Mouse (Mus musculus): ENCODE data around the gene Pigb.
A peak's percentile ranks its signal among the peaks of the same experiment; 100 is the strongest.
"Not testable (repeated sequence)": the region's sequence is repeated elsewhere in the genome, so short reads cannot be mapped to it uniquely, and the experiment has no call there.

Gene Pigb

DNA sequence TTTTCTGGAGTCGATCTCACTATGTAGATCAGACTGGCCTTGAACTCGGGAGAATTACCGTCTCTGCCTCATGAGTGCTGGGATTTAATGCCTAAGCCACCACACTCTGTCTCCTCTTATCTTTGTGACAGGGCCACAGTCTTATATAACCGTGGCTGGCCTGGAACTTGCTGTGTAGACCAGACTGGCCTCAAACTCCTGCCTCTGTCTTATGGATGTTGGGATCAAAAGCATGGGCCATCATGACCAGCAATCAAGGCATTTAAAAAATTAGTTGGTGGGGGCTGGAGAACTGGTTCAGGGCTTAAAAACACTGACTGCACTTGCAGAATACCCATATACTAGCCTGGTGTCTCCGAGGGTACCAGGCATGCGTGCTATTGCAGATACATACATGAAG lies at the start of gene Pigb:
TSS of gene Pigb (minus strand) at position 299 of the 400 bp plus-strand sequence.
- no peak for DNase-seq (ENCODE audit: low read depth, low spot score)

DNA sequence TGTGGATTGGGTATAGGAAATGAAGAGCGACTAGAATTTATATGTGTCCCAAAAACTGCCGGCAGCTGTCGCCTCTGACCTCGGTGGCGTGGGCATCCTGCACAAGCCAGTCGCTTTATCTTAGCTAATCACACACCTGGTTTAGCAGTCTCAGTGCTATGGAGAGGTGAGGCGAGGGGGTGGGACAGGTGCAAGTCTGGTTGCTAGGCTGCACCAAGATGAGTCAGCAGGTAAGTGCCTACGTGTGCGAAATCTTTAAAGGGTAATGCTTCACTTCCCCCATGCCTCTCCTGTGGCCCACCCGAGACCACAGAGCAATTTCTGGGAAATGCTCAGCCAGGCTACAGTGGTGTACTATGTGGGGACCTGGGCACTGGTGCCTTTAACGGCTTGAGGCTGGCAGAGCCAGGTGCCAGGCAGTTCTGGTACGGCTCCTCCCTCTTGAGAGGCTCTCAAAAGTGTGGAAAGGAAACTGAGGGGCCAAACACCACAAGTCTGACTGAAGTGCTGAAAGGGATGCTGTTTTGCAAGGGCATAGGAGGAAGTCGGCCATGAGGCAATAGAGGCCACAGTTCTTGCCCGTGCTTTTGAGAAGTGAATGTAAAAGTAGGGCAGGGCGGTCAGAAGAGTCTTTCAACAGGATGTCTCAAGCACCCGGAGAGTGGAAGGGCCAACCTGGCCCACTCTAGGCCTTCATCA lies 49.2 kb upstream of the Pigb start:
- no peak for DNase-seq (ENCODE audit: low read depth, low spot score)

DNA sequence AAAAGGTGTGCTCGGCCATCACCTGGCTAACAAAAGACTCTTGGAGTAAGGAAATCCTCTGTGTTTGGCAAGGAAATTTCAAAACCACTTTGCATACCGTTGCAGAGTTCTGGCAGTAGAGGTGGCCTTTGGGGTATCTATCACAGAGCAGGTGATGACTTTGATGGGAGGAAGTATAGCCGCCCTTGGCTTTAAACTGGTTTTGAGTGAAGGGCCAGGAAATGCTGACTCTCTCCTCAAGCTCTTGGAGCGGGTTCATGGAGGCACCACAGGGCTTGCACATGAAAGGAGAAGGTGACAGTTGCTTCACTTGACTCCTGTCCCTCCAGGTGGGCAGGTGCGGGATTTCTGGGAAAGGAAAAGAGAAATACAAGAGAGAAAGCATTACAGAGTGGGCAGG lies 47.4 kb upstream of the Pigb start:
- no peak for DNase-seq (ENCODE audit: low read depth, low spot score)

DNA sequence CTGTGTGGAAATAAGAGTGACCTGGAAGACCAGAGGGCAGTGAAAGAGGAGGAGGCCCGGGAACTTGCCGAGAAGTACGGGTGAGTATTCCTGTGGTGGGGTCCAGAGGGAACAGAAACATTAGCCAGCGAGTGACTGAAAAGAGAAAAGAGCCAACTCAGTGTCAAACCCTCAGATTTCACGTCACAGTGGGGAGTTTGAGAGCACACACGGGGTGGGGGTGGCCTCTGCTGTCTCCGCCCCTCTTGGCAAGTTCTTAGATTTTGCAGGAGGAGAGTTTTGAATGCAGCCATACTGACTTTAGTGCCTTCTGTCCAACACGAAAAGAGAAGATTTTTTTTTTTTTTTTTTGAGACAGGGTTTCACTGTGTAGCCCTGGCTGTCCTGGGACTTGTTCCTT lies 46.9 kb upstream of the Pigb start:
- no peak for DNase-seq (ENCODE audit: low read depth, low spot score)

- no peak for DNase-seq (ENCODE audit: low read depth, low spot score)
Measured at GRCm38 (mm10) chr9:73085845-73086244, 45.7 kb upstream of the Pigb start.

GRCm38 (mm10) chr9:73083956-73084355 lies 43.8 kb upstream of the Pigb start:
- no peak for DNase-seq (ENCODE audit: low read depth, low spot score)

GRCm38 (mm10) chr9:73082291-73083000 lies 42.3 kb upstream of the Pigb start:
- no peak for DNase-seq (ENCODE audit: low read depth, low spot score)

DNA sequence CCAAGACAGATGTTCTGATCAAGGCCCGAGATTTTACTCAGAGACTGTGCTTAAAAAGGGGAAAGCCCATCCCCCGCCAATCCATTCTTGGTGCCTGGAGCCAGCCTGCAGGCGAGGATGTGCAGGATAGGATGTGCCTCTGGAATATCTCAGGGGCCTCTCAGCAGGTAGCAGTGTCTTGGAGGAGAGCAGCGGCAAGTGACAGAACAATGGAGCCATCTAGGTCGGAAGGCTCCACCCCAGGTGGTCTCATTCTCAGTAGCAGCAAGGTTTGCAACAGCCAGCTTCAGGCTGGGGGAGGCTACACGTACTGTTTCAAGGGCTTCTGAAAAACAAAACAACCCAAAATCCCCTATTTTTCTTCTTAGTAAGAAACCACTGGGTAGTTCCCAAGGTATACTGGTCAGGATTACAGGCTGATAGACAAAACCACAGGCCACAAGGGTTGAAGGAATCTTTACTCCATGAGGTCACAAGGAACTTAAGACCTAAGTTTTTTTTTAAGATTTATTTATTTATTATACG lies 39.7 kb upstream of the Pigb start:
- no peak for DNase-seq (ENCODE audit: low read depth, low spot score)

- not testable (repeated sequence) for DNase-seq (ENCODE audit: low read depth, low spot score)
Measured at GRCm38 (mm10) chr9:73079349-73079748, 39.2 kb upstream of the Pigb start.

DNA sequence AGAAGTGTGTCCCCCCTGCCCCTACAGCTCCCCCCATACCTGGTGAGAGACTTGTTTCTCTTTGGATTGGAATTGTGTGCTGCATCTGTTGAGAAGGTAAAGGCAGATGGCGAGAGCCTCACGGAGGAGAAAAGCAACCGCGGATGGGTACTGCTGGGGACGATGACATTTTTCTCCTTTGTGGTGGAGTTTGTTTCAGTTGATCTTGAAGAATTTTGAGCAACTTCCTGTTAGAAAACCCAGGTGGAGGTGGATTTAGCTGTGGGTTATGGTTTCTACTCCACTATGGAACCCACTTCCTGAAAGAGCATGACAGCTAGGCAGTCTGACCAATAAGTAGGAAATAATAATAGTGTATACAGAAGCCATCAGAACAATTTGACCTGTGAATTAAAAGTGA lies 33.0 kb upstream of the Pigb start:
- DNase-seq (ENCODE audit: low read depth, low spot score), result no peak

DNA sequence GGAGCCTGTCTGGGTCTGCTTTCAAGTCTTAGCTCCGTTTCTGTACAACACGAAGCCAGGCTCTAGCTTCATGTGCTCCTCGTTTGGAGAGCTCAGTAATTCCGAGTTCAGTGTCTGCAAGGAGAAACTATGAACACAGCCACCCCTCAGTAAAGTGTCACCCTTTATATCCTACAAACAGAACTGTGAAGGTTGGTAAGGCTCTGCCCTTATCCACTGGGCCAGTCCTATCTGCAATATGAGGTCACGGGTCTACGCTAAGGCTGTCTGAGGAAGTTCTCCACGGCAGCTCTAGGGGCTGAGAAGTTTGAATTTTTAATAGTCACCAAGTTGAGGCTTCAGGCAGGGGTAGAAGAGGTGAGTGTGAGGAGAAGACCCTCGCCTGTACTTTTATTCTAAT lies 32.2 kb upstream of the Pigb start:
- no peak for DNase-seq (ENCODE audit: low read depth, low spot score)

DNA sequence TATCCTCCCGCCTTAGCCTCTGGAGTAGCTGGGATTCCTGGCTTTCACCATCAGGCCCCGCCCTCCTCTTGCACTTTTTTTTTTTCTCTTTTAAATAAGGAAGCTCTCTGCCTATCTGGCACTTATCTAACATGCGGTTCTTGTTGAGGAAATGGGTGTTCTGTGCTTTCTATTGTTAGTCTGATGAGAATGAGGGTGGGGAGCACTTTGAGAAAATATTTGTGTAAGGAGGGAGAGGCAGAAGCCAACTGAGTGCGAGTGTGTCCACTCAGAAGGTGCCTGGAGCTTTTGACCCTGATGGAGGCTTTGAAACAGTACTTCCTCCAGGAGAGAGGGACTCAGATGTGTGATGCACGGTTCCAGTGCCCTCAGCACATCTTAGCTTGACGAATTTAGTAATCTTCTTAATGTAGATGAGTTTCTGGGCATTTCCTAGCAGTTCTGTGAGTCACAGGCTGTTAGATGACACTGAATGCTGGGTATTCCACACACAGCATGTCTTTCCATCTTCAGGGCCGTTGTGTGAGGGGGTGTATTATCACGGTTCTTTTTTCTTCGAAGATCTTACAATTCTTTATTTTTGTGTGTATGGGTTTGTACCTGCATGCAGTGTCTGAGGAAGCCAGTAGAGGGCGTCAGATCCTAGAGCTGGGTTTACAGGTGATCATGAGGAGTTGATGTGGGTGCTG lies 30.9 kb upstream of the Pigb start:
- DNase-seq (ENCODE audit: low read depth, low spot score), result no peak

GRCm38 (mm10) chr9:73068688-73069087 lies 28.5 kb upstream of the Pigb start:
- DNase-seq (ENCODE audit: low read depth, low spot score), result no peak

GRCm38 (mm10) chr9:73068230-73068679 lies 28.1 kb upstream of the Pigb start:
- DNase-seq (ENCODE audit: low read depth, low spot score), result peak; percentile 50

DNA sequence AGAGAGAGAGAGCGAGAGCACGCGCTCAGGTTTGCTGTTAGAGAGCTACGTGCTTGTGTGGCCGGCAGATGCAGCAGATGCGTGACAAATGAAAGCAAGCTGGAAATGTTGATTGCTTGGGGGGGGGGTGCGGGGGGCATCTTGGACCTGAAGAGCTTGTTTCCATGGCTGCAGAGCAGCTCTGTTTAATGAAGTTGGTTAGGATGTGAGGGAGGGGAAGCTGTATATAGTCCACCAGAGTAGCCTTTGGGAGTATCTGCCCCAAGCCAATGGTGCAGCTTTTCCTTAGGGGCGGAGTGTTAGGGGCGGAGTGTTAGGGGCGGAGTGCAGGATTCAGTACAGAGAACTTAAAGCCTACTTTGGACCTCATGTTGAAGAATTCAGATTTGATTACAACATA lies 26.9 kb upstream of the Pigb start:
- peak; percentile 56 for DNase-seq (ENCODE audit: low read depth, low spot score)

- peak; percentile 34 for DNase-seq (ENCODE audit: low read depth, low spot score)
Measured at GRCm38 (mm10) chr9:73063621-73064290, 23.6 kb upstream of the Pigb start.

DNA sequence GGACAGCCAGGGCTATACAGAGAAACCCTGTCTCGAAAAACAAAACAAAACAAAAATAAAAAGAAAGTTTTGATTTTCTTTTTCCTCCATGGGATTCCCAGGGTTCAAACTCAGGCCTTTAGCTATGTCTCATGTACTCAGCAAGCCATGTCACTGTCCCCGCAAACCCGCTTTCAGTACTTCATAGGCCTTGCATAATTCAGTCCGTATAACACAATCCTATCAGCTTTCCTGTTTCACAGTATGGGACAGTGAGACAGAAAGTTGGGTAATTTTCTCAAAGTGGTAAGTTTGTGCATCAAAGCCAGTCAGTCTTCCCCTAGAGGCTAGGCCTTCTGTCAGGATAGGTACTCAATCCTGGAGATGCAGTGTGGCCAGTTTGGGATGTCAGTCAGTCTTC lies 19.0 kb upstream of the Pigb start:
- DNase-seq (ENCODE audit: low read depth, low spot score), result no peak

DNA sequence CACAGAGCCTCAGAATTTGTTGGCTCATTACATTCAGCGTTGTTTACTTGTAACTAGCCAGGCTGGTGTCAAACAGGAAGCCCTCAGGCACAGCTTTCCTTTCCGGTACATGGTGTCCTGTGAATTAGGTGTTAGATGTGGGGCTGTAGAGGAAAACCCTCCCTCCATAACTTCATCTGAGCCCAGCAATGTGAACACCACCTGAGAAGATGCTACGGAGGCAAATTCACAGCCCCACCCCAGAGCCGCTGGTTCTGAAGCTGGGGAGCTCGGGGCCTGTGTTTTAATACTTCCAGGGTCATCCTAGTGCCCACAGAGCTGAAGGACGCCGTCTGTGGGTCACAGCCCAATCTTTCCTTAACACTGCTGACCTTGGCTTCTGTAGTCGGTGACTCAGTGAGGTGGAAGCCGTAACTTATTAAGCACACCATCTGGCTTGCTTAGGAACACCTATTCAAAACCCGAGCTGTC lies 15.3 kb upstream of the Pigb start:
- no peak for DNase-seq (ENCODE audit: low read depth, low spot score)

GRCm38 (mm10) chr9:73050606-73051005 lies 10.4 kb upstream of the Pigb start:
- DNase-seq (ENCODE audit: low read depth, low spot score), result no peak

DNA sequence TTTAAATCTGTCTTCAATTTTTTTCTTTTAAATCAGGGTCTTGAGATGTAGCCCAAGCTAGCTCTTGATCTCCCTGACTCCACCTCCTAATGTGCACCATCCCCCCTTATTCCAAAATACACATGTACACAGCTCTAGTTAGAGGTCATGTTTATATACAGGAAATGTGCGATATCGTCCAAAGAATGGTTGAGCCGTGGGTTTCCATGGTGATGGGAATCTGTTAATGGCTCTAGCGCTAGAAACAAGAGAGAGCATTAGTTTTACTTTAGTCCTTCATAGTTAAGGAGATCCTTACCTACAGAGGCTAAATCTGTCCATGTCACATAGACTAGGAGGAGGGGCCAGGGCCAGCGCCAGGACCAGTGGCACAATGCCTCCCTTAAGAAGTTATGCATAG lies 9.7 kb upstream of the Pigb start:
- no peak for DNase-seq (ENCODE audit: low read depth, low spot score)

- no peak for DNase-seq (ENCODE audit: low read depth, low spot score)
Measured at GRCm38 (mm10) chr9:73048927-73049326, 8.7 kb upstream of the Pigb start.

DNA sequence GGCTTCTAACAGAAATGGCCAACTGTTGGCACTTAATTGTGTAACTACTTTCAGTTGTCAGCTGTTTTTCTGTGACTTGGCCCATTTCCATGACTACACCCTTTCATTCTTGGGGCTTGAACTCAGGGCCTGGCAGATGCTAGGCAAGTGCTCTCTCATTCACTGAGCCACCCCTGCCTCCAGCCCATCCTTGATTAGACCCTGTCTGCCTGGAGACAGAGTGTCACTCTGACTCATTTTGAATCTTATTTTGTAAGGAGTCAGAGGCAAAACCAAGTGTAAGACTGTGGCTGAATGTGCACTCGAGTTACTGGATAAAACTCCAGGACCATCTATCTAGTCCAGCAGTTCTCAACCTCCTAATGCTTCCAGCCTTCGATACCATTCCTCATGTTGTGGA lies 7.7 kb upstream of the Pigb start:
- no peak for DNase-seq (ENCODE audit: low read depth, low spot score)
